Mouse (Mus musculus): ENCODE measurements around the gene Esrp2. TPM values are rescaled to one million over a fixed set of nuclear protein-coding genes. Genes with fewer than 3 reads are reported as not detected.

Esrp2 gene
- polyA plus RNA-seq, 1 experiment from 2014 or later: 2.3 TPM

GRCm38 (mm10) chr8:106102321-106102720 lies 34.5 kb downstream of the Esrp2 start:
- H3K27me3 ChIP-seq (ENCODE audit: control insufficient read depth, insufficient read depth, low read length): no peaks in the 10 kb centered on the region
- H3K9me3 ChIP-seq (ENCODE audit: control insufficient read depth, low read length): no peaks in the 10 kb centered on the region
- no peak overlapping the region for H3K9ac ChIP-seq (ENCODE audit: low read length)
- ATAC-seq (replicated peaks; ENCODE audit: low FRiP score) (no peak), DNase-seq (ENCODE audit: low spot score) (no peak)
- no peak overlapping the region for H3K27ac ChIP-seq (ENCODE audit: low read depth, low read length)
- WGBS: 89% methylated on average over 4 of the region's 4 CpGs
- H3K4me1 ChIP-seq (replicated peaks; ENCODE audit: control insufficient read depth, insufficient read depth, low read length): no peaks in the 10 kb centered on the region
- no peak overlapping the region for H3K4me3 ChIP-seq (ENCODE audit: low read depth, low read length)
- H3K36me3 ChIP-seq (ENCODE audit: control insufficient read depth, insufficient read depth, low read length): peaks cover 3% of the 10 kb centered on the region; the same call in 1 of the 2 replicates
- H3K4me2 ChIP-seq (ENCODE audit: low read depth, low read length, severe bottlenecking): no peak overlapping the region

Other genes starting within 250 kb of the Esrp2 start
- gene Nrn1l, start 243.4 kb downstream of the Esrp2 start, polyA plus RNA-seq (2014; fragmentation: Nextera tagmentation; extraction: Ambion mirVana): 1.1 TPM in 1 of 2 replicates, not detected in the other
- 22.1 and 23.1 TPM in 2 replicates for gene Pskh1, start 236.5 kb downstream of the Esrp2 start, polyA plus RNA-seq (2014; fragmentation: Nextera tagmentation; extraction: Ambion mirVana)
- gene Ctrl, start 203.1 kb downstream of the Esrp2 start, polyA plus RNA-seq (2014; fragmentation: Nextera tagmentation; extraction: Ambion mirVana): 1.1 and 2.5 TPM in 2 replicates
- 20.9 and 21.5 TPM in 2 replicates for gene Psmb10, start 198.5 kb downstream of the Esrp2 start, polyA plus RNA-seq (2014; fragmentation: Nextera tagmentation; extraction: Ambion mirVana)
- gene Lcat, start 193.6 kb downstream of the Esrp2 start, polyA plus RNA-seq (2014; fragmentation: Nextera tagmentation; extraction: Ambion mirVana): 0.55 and 0.60 TPM in 2 replicates
- 10.6 and 11.4 TPM in 2 replicates for gene Slc12a4, start 170.9 kb downstream of the Esrp2 start, polyA plus RNA-seq (2014; fragmentation: Nextera tagmentation; extraction: Ambion mirVana)
- not detected in 2 replicates for gene Dpep3, start 157.5 kb downstream of the Esrp2 start, polyA plus RNA-seq (2014; fragmentation: Nextera tagmentation; extraction: Ambion mirVana)
- gene Dus2, start 145.6 kb downstream of the Esrp2 start, polyA plus RNA-seq (2014; fragmentation: Nextera tagmentation; extraction: Ambion mirVana): 16.5 and 20.7 TPM in 2 replicates
- gene Dpep2nb, start 131.0 kb downstream of the Esrp2 start, polyA plus RNA-seq (2014; fragmentation: Nextera tagmentation; extraction: Ambion mirVana): not detected in 2 replicates
- 21.0 and 22.4 TPM in 2 replicates for gene Ddx28, start 125.1 kb downstream of the Esrp2 start, polyA plus RNA-seq (2014; fragmentation: Nextera tagmentation; extraction: Ambion mirVana)
- gene Nfatc3, start 78.1 kb downstream of the Esrp2 start, polyA plus RNA-seq (2014; fragmentation: Nextera tagmentation; extraction: Ambion mirVana): 4.5 and 5.3 TPM in 2 replicates
- gene Pla2g15, start 13.4 kb upstream of the Esrp2 start, polyA plus RNA-seq (2014; fragmentation: Nextera tagmentation; extraction: Ambion mirVana): 7.1 and 7.4 TPM in 2 replicates
- gene Slc7a6, start 31.9 kb upstream of the Esrp2 start, polyA plus RNA-seq (2014; fragmentation: Nextera tagmentation; extraction: Ambion mirVana): 103 and 106 TPM in 2 replicates
- 44.1 and 46.8 TPM in 2 replicates for gene Slc7a6os, start 74.0 kb upstream of the Esrp2 start, polyA plus RNA-seq (2014; fragmentation: Nextera tagmentation; extraction: Ambion mirVana)
- gene Prmt7, start 74.0 kb upstream of the Esrp2 start, polyA plus RNA-seq (2014; fragmentation: Nextera tagmentation; extraction: Ambion mirVana): 68.8 and 73.1 TPM in 2 replicates
- 11.1 and 11.8 TPM in 2 replicates for gene Smpd3, start 201.0 kb upstream of the Esrp2 start, polyA plus RNA-seq (2014; fragmentation: Nextera tagmentation; extraction: Ambion mirVana)

Data from forebrain, embryonic 11.5 days (tissue).